Mouse (Mus musculus) midbrain, embryonic 10.5 days (tissue): ENCODE data around the gene Aarsd1. TPM values are rescaled to one million over a fixed set of nuclear protein-coding genes. Genes with fewer than 3 reads are reported as not detected.
"Not testable (repeated sequence)": the region's sequence is repeated elsewhere in the genome, so short reads cannot be mapped to it uniquely, and the experiment has no call there.

Experiments
- DNase-seq: peaks from one replicate; pipeline ENCODE4 v3.0.0-alpha.2; 2017; ENCODE audit warnings: low spot score
- H3K27ac ChIP-seq: fragments of 300-500 bp; sonication (generic); replicated peaks from 2 replicates; pipeline ENCODE4 v1.5.1; 2016; ENCODE audit warnings: mild to moderate bottlenecking
- H3K27me3 ChIP-seq: fragments of 300-500 bp; sonication (generic); 2 replicates; pipeline ENCODE4 v1.6.1; 2016; ENCODE audit warnings: low read depth, mild to moderate bottlenecking; ENCODE audit not compliant: poor library complexity, severe bottlenecking
- H3K36me3 ChIP-seq: fragments of 300-500 bp; sonication (generic); 2 replicates; pipeline ENCODE4 v1.6.1; 2016; ENCODE audit warnings: mild to moderate bottlenecking, moderate library complexity
- H3K4me1 ChIP-seq: fragments of 300-500 bp; sonication (generic); 2 replicates; pipeline ENCODE4 v1.6.1; 2016
- H3K4me3 ChIP-seq: fragments of 300-500 bp; sonication (generic); 2 replicates; pipeline ENCODE4 v1.5.1; 2016; ENCODE audit warnings: mild to moderate bottlenecking, moderate library complexity
- H3K9me3 ChIP-seq: fragments of 300-500 bp; sonication (generic); replicated peaks from 2 replicates; pipeline ENCODE4 v1.6.1; 2016; ENCODE audit warnings: mild to moderate bottlenecking
- WGBS: fragments of 180-500 bp; shearing (Covaris S2); methylation state at CpG from one replicate; pipeline ENCODE4 v1.1.7; 2016; 5-methylcytosine and 5-hydroxymethylcytosine counted together
- polyA plus RNA-seq: library from polyadenylated mRNA; unstranded; fragments of >200 nt; fragmentation: Nextera tagmentation; extraction: Ambion mirVana; gene quantifications from 2 replicates; pipeline ENCODE4 v1.2.1, GENCODE M21; 2016

Aarsd1 gene
- polyA plus RNA-seq, 1 experiment from 2014 or later, result 105 TPM

- Histone ChIP-seq H3K36me3 (peaks cover 30% of the 10 kb centered on the region), H3K9me3 (no peaks in the 10 kb centered on the region), H3K4me3 (no peak overlapping the region), H3K4me1 (peaks cover 32% of the 10 kb centered on the region), H3K27me3 (no peaks in the 10 kb centered on the region), H3K27ac (0 out of 2 replicates have a peak overlapping the region, but pooled peaks have one; percentile 38)
- DNase-seq, result no peak
- 88% methylated on average over 7 of the region's 7 CpGs for WGBS
Observed at GRCm38 (mm10) chr11:101455627-101456026, 38.2 kb upstream of the Aarsd1 start.

- 55% methylated on average over 6 of the region's 6 CpGs for WGBS
- Histone ChIP-seq H3K4me1 (peaks cover 23% of the 10 kb centered on the region), H3K27ac (0 out of 2 replicates have a peak overlapping the region, but pooled peaks have one; percentile 14), H3K36me3 (peaks cover 21% of the 10 kb centered on the region), H3K4me3 (no peak overlapping the region), H3K27me3 (no peaks in the 10 kb centered on the region), H3K9me3 (no peaks in the 10 kb centered on the region)
- DNase-seq, result no peak
Observed at GRCm38 (mm10) chr11:101454702-101455101, 37.3 kb upstream of the Aarsd1 start.

- H3K4me1 ChIP-seq, result peaks cover 11% of the 10 kb centered on the region
- H3K4me3 ChIP-seq, result no peak overlapping the region
- WGBS, result 83% methylated on average over 10 of the region's 10 CpGs
- no peaks in the 10 kb centered on the region for H3K36me3 ChIP-seq
- H3K9me3 ChIP-seq, result no peaks in the 10 kb centered on the region
- H3K27me3 ChIP-seq, result no peaks in the 10 kb centered on the region
- H3K27ac ChIP-seq, result no peak overlapping the region
- DNase-seq, result no peak
Observed at GRCm38 (mm10) chr11:101452093-101452774, 34.8 kb upstream of the Aarsd1 start.

GRCm38 (mm10) chr11:101451536-101451935 lies 34.1 kb upstream of the Aarsd1 start:
- WGBS, result 92% methylated on average over 10 of the region's 10 CpGs
- Histone ChIP-seq H3K4me1 (peaks cover 11% of the 10 kb centered on the region), H3K4me3 (no peak overlapping the region), H3K9me3 (no peaks in the 10 kb centered on the region), H3K27ac (no peak overlapping the region), H3K36me3 (peaks cover 5% of the 10 kb centered on the region), H3K27me3 (no peaks in the 10 kb centered on the region)
- DNase-seq, result no peak

- Histone ChIP-seq H3K4me3 (no peak overlapping the region), H3K27ac (no peak overlapping the region), H3K27me3 (no peaks in the 10 kb centered on the region), H3K9me3 (no peaks in the 10 kb centered on the region), H3K36me3 (peaks cover 13% of the 10 kb centered on the region), H3K4me1 (peaks cover 11% of the 10 kb centered on the region)
- no peak for DNase-seq
- WGBS, result 86% methylated on average over 3 of the region's 3 CpGs
Observed at GRCm38 (mm10) chr11:101450394-101450793, 33.0 kb upstream of the Aarsd1 start.

GRCm38 (mm10) chr11:101449596-101449995 lies 32.2 kb upstream of the Aarsd1 start:
- H3K9me3 ChIP-seq, H3K4me1 ChIP-seq, H3K27me3 ChIP-seq, DNase-seq, H3K27ac ChIP-seq, H3K4me3 ChIP-seq: not testable (repeated sequence)
- peaks cover 21% of the 10 kb centered on the region for H3K36me3 ChIP-seq
- 88% methylated on average over 4 of the region's 4 CpGs for WGBS

- 85% methylated on average over 4 of the region's 4 CpGs for WGBS
- Histone ChIP-seq H3K9me3 (no peaks in the 10 kb centered on the region), H3K4me3 (no peak overlapping the region), H3K36me3 (peaks cover 28% of the 10 kb centered on the region), H3K27me3 (no peaks in the 10 kb centered on the region), H3K27ac (no peak overlapping the region), H3K4me1 (peaks cover 10% of the 10 kb centered on the region)
- DNase-seq, result no peak
Observed at GRCm38 (mm10) chr11:101448899-101449298, 31.5 kb upstream of the Aarsd1 start.

GRCm38 (mm10) chr11:101448274-101448746 lies 30.9 kb upstream of the Aarsd1 start, which contains the start of gene Ifi35:
TSS of gene Ifi35 (plus strand) at chr11:101448407.
- Histone ChIP-seq H3K27me3 (no peaks in the 10 kb centered on the region), H3K4me1 (peaks cover 16% of the 10 kb centered on the region), H3K9me3 (no peaks in the 10 kb centered on the region), H3K27ac (no peak within 1 kb of the TSS), H3K36me3 (peaks cover 34% of the 10 kb centered on the region), H3K4me3 (peak within 1 kb of the TSS; percentile 18)
- 50% methylated on average over 10 of the region's 10 CpGs for WGBS
- DNase-seq, result no peak

GRCm38 (mm10) chr11:101447786-101448185 lies 30.4 kb upstream of the Aarsd1 start:
- H3K27ac ChIP-seq, result no peak overlapping the region
- H3K4me3 ChIP-seq, result no peak overlapping the region
- WGBS, result 86% methylated on average over 5 of the region's 5 CpGs

GRCm38 (mm10) chr11:101446860-101447259 lies 29.4 kb upstream of the Aarsd1 start:
- Histone ChIP-seq H3K4me1 (peaks cover 20% of the 10 kb centered on the region), H3K36me3 (peaks cover 38% of the 10 kb centered on the region)
- not testable (repeated sequence) for H3K27ac ChIP-seq, H3K9me3 ChIP-seq, H3K27me3 ChIP-seq, H3K4me3 ChIP-seq, DNase-seq
- 91% methylated on average over 8 of the region's 8 CpGs for WGBS

More at GRCm38 (mm10) chr11:101447786-101448185, 30.4 kb upstream of the Aarsd1 start:
- Histone ChIP-seq H3K4me1 (peaks cover 20% of the 10 kb centered on the region), H3K36me3 (peaks cover 38% of the 10 kb centered on the region), H3K9me3 (no peaks in the 10 kb centered on the region), H3K27me3 (no peaks in the 10 kb centered on the region)
- DNase-seq, result no peak

GRCm38 (mm10) chr11:101446319-101446718 lies 28.9 kb upstream of the Aarsd1 start:
- Histone ChIP-seq H3K4me3 (no peak overlapping the region), H3K36me3 (peaks cover 38% of the 10 kb centered on the region), H3K4me1 (peaks cover 20% of the 10 kb centered on the region), H3K9me3 (no peaks in the 10 kb centered on the region), H3K27me3 (no peaks in the 10 kb centered on the region), H3K27ac (no peak overlapping the region)
- DNase-seq, result no peak
- 84% methylated on average over 1 of the region's 1 CpGs for WGBS

- no peak for DNase-seq
- Histone ChIP-seq H3K36me3 (peaks cover 38% of the 10 kb centered on the region), H3K4me1 (peaks cover 20% of the 10 kb centered on the region), H3K4me3 (peak overlapping the region; percentile 91), H3K27ac (peak overlapping the region; percentile 98), H3K27me3 (no peaks in the 10 kb centered on the region), H3K9me3 (no peaks in the 10 kb centered on the region)
- WGBS, result 1% methylated on average over 14 of the region's 14 CpGs
Observed at GRCm38 (mm10) chr11:101442760-101443159, 25.3 kb upstream of the Aarsd1 start.

GRCm38 (mm10) chr11:101442127-101442693 lies 24.8 kb upstream of the Aarsd1 start, which contains the start of gene Rpl27:
TSS of gene Rpl27 (plus strand) at chr11:101442298.
- Histone ChIP-seq H3K27ac (peak within 1 kb of the TSS; percentile 98), H3K27me3 (no peaks in the 10 kb centered on the region), H3K9me3 (no peaks in the 10 kb centered on the region), H3K4me3 (peak within 1 kb of the TSS; percentile 91), H3K4me1 (peaks cover 20% of the 10 kb centered on the region), H3K36me3 (peaks cover 38% of the 10 kb centered on the region)
- peak; percentile 99 for DNase-seq
- WGBS, result under 1% methylated on average over 42 of the region's 42 CpGs
